Mouse (Mus musculus) heart, embryonic 11.5 days (tissue): ENCODE results near the gene Dlgap1. TPM values are rescaled to one million over a fixed set of nuclear protein-coding genes. Genes with fewer than 3 reads are reported as not detected.

Source experiments
- ATAC-seq: fragments of 200-750 bp; cut with Nextera tagmentation; replicated peaks from 2 replicates; pipeline ENCODE4 v1.8.0; 2017; ENCODE audit warnings: moderate library complexity; ENCODE audit not compliant: insufficient number of reproducible peaks, low FRiP score, low TSS enrichment
- H3K27ac ChIP-seq: fragments of 300-500 bp; sonication (generic); 2 replicates; pipeline ENCODE4 v1.5.1; 2014; ENCODE audit warnings: mild to moderate bottlenecking, low read depth, low read length
- H3K27me3 ChIP-seq: fragments of 300-500 bp; sonication (generic); 2 replicates; pipeline ENCODE4 v1.6.1; 2014; ENCODE audit warnings: mild to moderate bottlenecking, low read length, mixed read lengths; ENCODE audit not compliant: control insufficient read depth, insufficient read depth
- H3K36me3 ChIP-seq: fragments of 300-500 bp; sonication (generic); 2 replicates; pipeline ENCODE4 v1.6.1; 2014; ENCODE audit warnings: mild to moderate bottlenecking, low read length, moderate library complexity, mixed read lengths; ENCODE audit not compliant: control insufficient read depth, insufficient read depth
- H3K4me1 ChIP-seq: fragments of 300-500 bp; sonication (generic); 2 replicates; pipeline ENCODE4 v1.6.1; 2014; ENCODE audit warnings: low read length; ENCODE audit not compliant: control insufficient read depth, insufficient read depth
- H3K4me2 ChIP-seq: fragments of 300-500 bp; sonication (generic); 2 replicates; pipeline ENCODE4 v1.6.1; 2014; ENCODE audit warnings: mild to moderate bottlenecking, moderate library complexity
- H3K4me3 ChIP-seq: fragments of 300-500 bp; sonication (generic); 2 replicates; pipeline ENCODE4 v1.5.1; 2014; ENCODE audit warnings: low read depth, low read length
- H3K9ac ChIP-seq: fragments of 300-500 bp; sonication (generic); 2 replicates; pipeline ENCODE4 v1.6.1; 2014; ENCODE audit warnings: mild to moderate bottlenecking, low read depth, low read length, moderate library complexity
- H3K9me3 ChIP-seq: fragments of 300-500 bp; sonication (generic); replicated peaks from 2 replicates; pipeline ENCODE4 v1.6.1; 2016; ENCODE audit warnings: low read length; ENCODE audit not compliant: control insufficient read depth
- WGBS: fragments of 180-500 bp; shearing (Covaris S2); extraction: QIAGEN DNeasy Blood & Tissue Kit; methylation state at CpG from one replicate; pipeline ENCODE4 v1.1.7; 2014; ENCODE audit not compliant: insufficient replicate concordance; 5-methylcytosine and 5-hydroxymethylcytosine counted together
- polyA plus RNA-seq: library from polyadenylated mRNA; unstranded; fragments of >200 nt; fragmentation: Nextera tagmentation; extraction: Ambion mirVana; gene quantifications from 2 replicates; pipeline ENCODE4 v1.2.1, GENCODE M21; 2014

Dlgap1 gene
- polyA plus RNA-seq, 1 experiment from 2014 or later = 1.3 TPM

- Histone ChIP-seq H3K9me3 (no peaks in the 10 kb centered on the region), H3K4me3 (no peak overlapping the region), H3K36me3 (no peaks in the 10 kb centered on the region), H3K4me2 (no peak overlapping the region), H3K27ac (no peak overlapping the region), H3K9ac (no peak overlapping the region), H3K4me1 (no peaks in the 10 kb centered on the region), H3K27me3 (no peaks in the 10 kb centered on the region)
- ATAC-seq = no peak
- 68% methylated on average over 6 of the region's 6 CpGs for WGBS
Measured at GRCm38 (mm10) chr17:70663992-70664391, 695.1 kb downstream of the Dlgap1 start.

GRCm38 (mm10) chr17:70664484-70665040, 695.7 kb downstream of the Dlgap1 start:
- Histone ChIP-seq H3K9me3 (no peaks in the 10 kb centered on the region), H3K4me3 (no peak overlapping the region), H3K27ac (no peak overlapping the region), H3K36me3 (no peaks in the 10 kb centered on the region), H3K27me3 (no peaks in the 10 kb centered on the region), H3K4me2 (no peak overlapping the region), H3K9ac (no peak overlapping the region), H3K4me1 (no peaks in the 10 kb centered on the region)
- ATAC-seq = no peak

- Histone ChIP-seq H3K9ac (no peak overlapping the region), H3K36me3 (no peaks in the 10 kb centered on the region), H3K27ac (no peak overlapping the region), H3K9me3 (no peaks in the 10 kb centered on the region), H3K4me3 (no peak overlapping the region), H3K4me2 (no peak overlapping the region), H3K4me1 (no peaks in the 10 kb centered on the region), H3K27me3 (no peaks in the 10 kb centered on the region)
- 82% methylated on average over 13 of the region's 13 CpGs for WGBS
- ATAC-seq = no peak
Measured at GRCm38 (mm10) chr17:70673985-70674384, 705.1 kb downstream of the Dlgap1 start.

GRCm38 (mm10) chr17:70676522-70676921, 707.6 kb downstream of the Dlgap1 start:
- H3K4me3 ChIP-seq = no peak overlapping the region
- H3K4me1 ChIP-seq = no peaks in the 10 kb centered on the region
- H3K36me3 ChIP-seq = no peaks in the 10 kb centered on the region
- no peak for ATAC-seq
- H3K9me3 ChIP-seq = no peaks in the 10 kb centered on the region
- H3K9ac ChIP-seq = no peak overlapping the region
- H3K4me2 ChIP-seq = no peak overlapping the region
- H3K27ac ChIP-seq = no peak overlapping the region
- no peaks in the 10 kb centered on the region for H3K27me3 ChIP-seq
- 36% methylated on average over 2 of the region's 2 CpGs for WGBS

GRCm38 (mm10) chr17:70683561-70684167, 714.8 kb downstream of the Dlgap1 start:
- H3K36me3 ChIP-seq = no peaks in the 10 kb centered on the region
- H3K4me3 ChIP-seq = no peak overlapping the region
- no peak overlapping the region for H3K9ac ChIP-seq
- no peaks in the 10 kb centered on the region for H3K9me3 ChIP-seq
- H3K4me1 ChIP-seq = 0 out of 2 replicates have a peak, but pooled peaks cover 2% of the 10 kb centered on the region
- no peak overlapping the region for H3K27ac ChIP-seq
- 13% methylated on average over 15 of the region's 15 CpGs for WGBS
- no peak for ATAC-seq
- H3K27me3 ChIP-seq = no peaks in the 10 kb centered on the region
- peak overlapping the region; percentile 31; the same call in 1 of the 2 replicates for H3K4me2 ChIP-seq

- H3K4me1 ChIP-seq = no peaks in the 10 kb centered on the region
- no peak for ATAC-seq
- no peaks in the 10 kb centered on the region for H3K36me3 ChIP-seq
Measured at GRCm38 (mm10) chr17:70690174-70690573, 721.3 kb downstream of the Dlgap1 start.

GRCm38 (mm10) chr17:70690598-70690997, 721.7 kb downstream of the Dlgap1 start:
- 81% methylated on average over 8 of the region's 8 CpGs for WGBS
- H3K4me1 ChIP-seq = no peaks in the 10 kb centered on the region
- no peak overlapping the region for H3K27ac ChIP-seq
- no peak for ATAC-seq
- no peak overlapping the region for H3K4me3 ChIP-seq
- H3K9ac ChIP-seq = no peak overlapping the region
- H3K4me2 ChIP-seq = no peak overlapping the region
- H3K27me3 ChIP-seq = no peaks in the 10 kb centered on the region
- no peaks in the 10 kb centered on the region for H3K9me3 ChIP-seq
- no peaks in the 10 kb centered on the region for H3K36me3 ChIP-seq

More at GRCm38 (mm10) chr17:70690174-70690573, 721.3 kb downstream of the Dlgap1 start:
- Histone ChIP-seq H3K9me3 (no peaks in the 10 kb centered on the region), H3K4me2 (no peak overlapping the region), H3K27ac (no peak overlapping the region), H3K4me3 (no peak overlapping the region), H3K27me3 (no peaks in the 10 kb centered on the region), H3K9ac (no peak overlapping the region)
- 70% methylated on average over 6 of the region's 6 CpGs for WGBS

GRCm38 (mm10) chr17:70706976-70707818, 738.3 kb downstream of the Dlgap1 start:
- peak; percentile 44; the same call in 1 of the 2 replicates for ATAC-seq
- Histone ChIP-seq H3K4me2 (peak overlapping the region; percentile 50), H3K36me3 (no peaks in the 10 kb centered on the region), H3K9ac (no peak overlapping the region), H3K9me3 (no peaks in the 10 kb centered on the region), H3K27ac (no peak overlapping the region), H3K4me1 (0 out of 2 replicates have a peak, but pooled peaks cover 3% of the 10 kb centered on the region), H3K4me3 (0 out of 2 replicates have a peak overlapping the region, but pooled peaks have one; percentile 0), H3K27me3 (no peaks in the 10 kb centered on the region; the same call in 1 of the 2 replicates)
- 5% methylated on average over 28 of the region's 28 CpGs for WGBS
